Mouse (Mus musculus) lung, postnatal 0 days (tissue): ENCODE measurements around the gene Metap1.

Experiments
- CTCF ChIP-seq: IDR thresholded peaks from 2 replicates; pipeline ENCODE4 v1.5.1; 2016; ENCODE audit warnings: antibody characterized with exemption, mild to moderate bottlenecking
- EP300 ChIP-seq: IDR thresholded peaks from 2 replicates; pipeline ENCODE4 v1.6.1; 2016; ENCODE audit warnings: antibody characterized with exemption, mild to moderate bottlenecking, control low read depth

DNA sequence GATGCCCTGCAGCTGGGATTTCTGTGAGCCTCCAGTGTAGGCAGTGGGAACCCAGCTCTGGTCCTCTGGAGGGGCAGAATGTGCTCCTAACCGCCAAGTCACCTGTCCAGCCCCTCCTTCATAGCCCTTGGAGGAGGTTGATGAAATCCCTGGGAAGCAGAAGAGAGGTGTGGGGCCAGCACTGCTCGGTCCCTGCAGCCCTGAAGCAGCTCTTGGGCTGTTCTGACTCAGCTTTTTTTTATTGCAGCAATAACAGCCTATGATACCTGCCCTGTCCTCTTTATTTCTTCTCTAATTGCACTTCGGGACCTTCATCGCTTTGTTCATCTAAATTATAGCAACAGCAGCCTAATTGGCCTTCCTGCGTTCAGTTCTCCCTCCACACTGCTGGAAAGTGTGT lies 21.2 kb upstream of the Metap1 start:
- TF ChIP-seq CTCF = no peak
- no peak for TF ChIP-seq EP300
